Mouse (Mus musculus) hindbrain, postnatal 0 days (tissue): ENCODE data around the gene Spn. TPM values are rescaled to one million over a fixed set of nuclear protein-coding genes. Genes with fewer than 3 reads are reported as not detected.

Experiments
- ATAC-seq: fragments of 200-750 bp; cut with Nextera tagmentation; 2 replicates; pipeline ENCODE4 v1.8.0; 2017; ENCODE audit warnings: mild to moderate bottlenecking, moderate TSS enrichment, moderate library complexity
- DNase-seq: peaks from one replicate; pipeline ENCODE4 v3.0.0-alpha.2; 2015; ENCODE audit warnings: low spot score
- H3K27ac ChIP-seq: fragments of 300-500 bp; sonication (generic); 2 replicates; pipeline ENCODE4 v1.5.1; 2014; ENCODE audit warnings: mild to moderate bottlenecking
- H3K27me3 ChIP-seq: fragments of 300-500 bp; sonication (generic); 2 replicates; pipeline ENCODE4 v1.6.1; 2014; ENCODE audit warnings: low read length, mixed read lengths; ENCODE audit not compliant: insufficient read depth
- H3K36me3 ChIP-seq: fragments of 300-500 bp; sonication (generic); 2 replicates; pipeline ENCODE4 v1.6.1; 2014; ENCODE audit warnings: low read length, mixed read lengths; ENCODE audit not compliant: insufficient read depth
- H3K4me1 ChIP-seq: fragments of 300-500 bp; sonication (generic); 2 replicates; pipeline ENCODE4 v1.6.1; 2014; ENCODE audit warnings: antibody characterized with exemption, low read length, mixed read lengths; ENCODE audit not compliant: insufficient read depth
- H3K4me2 ChIP-seq: fragments of 300-500 bp; sonication (generic); 2 replicates; pipeline ENCODE4 v1.6.1; 2014; ENCODE audit warnings: low read depth, mild to moderate bottlenecking, low read length, moderate library complexity, mixed read lengths
- H3K4me3 ChIP-seq: fragments of 300-500 bp; sonication (generic); 2 replicates; pipeline ENCODE4 v1.5.1; 2014; ENCODE audit warnings: low read length
- H3K9ac ChIP-seq: fragments of 300-500 bp; sonication (generic); replicated peaks from 2 replicates; pipeline ENCODE4 v1.6.1; 2014; ENCODE audit warnings: mild to moderate bottlenecking, low read length, moderate library complexity, mixed read lengths
- H3K9me3 ChIP-seq: fragments of 300-500 bp; sonication (generic); 2 replicates; pipeline ENCODE4 v1.6.1; 2016; ENCODE audit warnings: low read length, mixed read lengths
- CTCF ChIP-seq: IDR thresholded peaks from 2 replicates; pipeline ENCODE4 v1.5.1; 2016; ENCODE audit warnings: antibody characterized with exemption, control low read depth, low read depth
- WGBS: fragments of 180-500 bp; shearing (Covaris S2); extraction: QIAGEN DNeasy Blood & Tissue Kit; methylation state at CpG from one replicate; pipeline ENCODE4 v1.1.7; 2014; 5-methylcytosine and 5-hydroxymethylcytosine counted together
- polyA plus RNA-seq: library from polyadenylated mRNA; unstranded; fragments of >200 nt; fragmentation: Nextera tagmentation; extraction: Ambion mirVana; gene quantifications from 2 replicates; pipeline ENCODE4 v1.2.1, GENCODE M21; 2015
- total RNA-seq: library from RNA; depleted of rRNA; stranded (reverse); fragments of >200 nt; gene quantifications from 2 replicates; pipeline ENCODE4 v1.2.3, GENCODE M21; 2014; rRNA removed

The Spn gene
- total and polyA plus RNA-seq, 2 experiments from 2014 or later: 0.09 to 0.21 TPM

GRCm38 (mm10) chr7:127083689-127084088, 53.9 kb downstream of the Spn start:
- no peak for TF ChIP-seq CTCF
- Histone ChIP-seq H3K9me3 (no peaks in the 10 kb centered on the region), H3K27me3 (no peaks in the 10 kb centered on the region), H3K4me2 (no peak overlapping the region), H3K36me3 (no peaks in the 10 kb centered on the region), H3K4me1 (no peaks in the 10 kb centered on the region), H3K27ac (no peak overlapping the region), H3K9ac (no peak overlapping the region), H3K4me3 (no peak overlapping the region)
- ATAC-seq: no peak
- DNase-seq: no peak
- WGBS: 91% methylated on average over 4 of the region's 4 CpGs

GRCm38 (mm10) chr7:127082995-127083394, 54.6 kb downstream of the Spn start:
- Histone ChIP-seq H3K27me3 (no peaks in the 10 kb centered on the region), H3K27ac (no peak overlapping the region), H3K4me1 (no peaks in the 10 kb centered on the region), H3K9me3 (no peaks in the 10 kb centered on the region), H3K4me3 (no peak overlapping the region), H3K4me2 (no peak overlapping the region), H3K9ac (no peak overlapping the region), H3K36me3 (no peaks in the 10 kb centered on the region)
- 61% methylated on average over 2 of the region's 2 CpGs for WGBS
- no peak for TF ChIP-seq CTCF
- DNase-seq (no peak), ATAC-seq (no peak)

GRCm38 (mm10) chr7:127082271-127082670, 55.4 kb downstream of the Spn start:
- TF ChIP-seq CTCF: no peak
- Histone ChIP-seq H3K9me3 (no peaks in the 10 kb centered on the region), H3K36me3 (no peaks in the 10 kb centered on the region), H3K27me3 (no peaks in the 10 kb centered on the region), H3K4me3 (no peak overlapping the region), H3K9ac (no peak overlapping the region), H3K4me2 (no peak overlapping the region), H3K4me1 (no peaks in the 10 kb centered on the region), H3K27ac (no peak overlapping the region)
- DNase-seq: no peak
- ATAC-seq: no peak
- 84% methylated on average over 8 of the region's 8 CpGs for WGBS

Other genes with a start within 250 kb of the Spn start
- 45.9 and 47.0 TPM in 2 replicates for gene Tmem219, start 214.9 kb downstream of the Spn start, total RNA-seq
- 35.1 and 39.1 TPM in 2 replicates for gene Tmem219, start 214.9 kb downstream of the Spn start, polyA plus RNA-seq
- 113 and 128 TPM in 2 replicates for gene Kctd13, start 208.9 kb downstream of the Spn start, total RNA-seq
- 124 and 129 TPM in 2 replicates for gene Kctd13, start 208.9 kb downstream of the Spn start, polyA plus RNA-seq
- 35.7 and 58.1 TPM in 2 replicates for gene Asphd1, start 188.2 kb downstream of the Spn start, total RNA-seq
- 15.9 and 16.0 TPM in 2 replicates for gene Asphd1, start 188.2 kb downstream of the Spn start, polyA plus RNA-seq
- gene Sez6l2, start 187.3 kb downstream of the Spn start, total RNA-seq: 253 and 282 TPM in 2 replicates
- 58.8 and 66.5 TPM in 2 replicates for gene Sez6l2, start 187.3 kb downstream of the Spn start, polyA plus RNA-seq
- 203 and 240 TPM in 2 replicates for gene Cdipt, start 161.9 kb downstream of the Spn start, total RNA-seq
- gene Cdipt, start 161.9 kb downstream of the Spn start, polyA plus RNA-seq: 146 and 150 TPM in 2 replicates
- gene Cdiptos, start 161.7 kb downstream of the Spn start, total RNA-seq: 0.31 TPM in 1 of 2 replicates, not detected in the other
- gene Cdiptos, start 161.7 kb downstream of the Spn start, polyA plus RNA-seq: 0.95 and 1.4 TPM in 2 replicates
- 6.5 and 6.9 TPM in 2 replicates for gene Mvp, start 123.2 kb downstream of the Spn start, total RNA-seq
- gene Mvp, start 123.2 kb downstream of the Spn start, polyA plus RNA-seq: 5.5 and 5.8 TPM in 2 replicates
- 1.2 TPM in 1 of 2 replicates, not detected in the other for gene Pagr1b, start 121.3 kb downstream of the Spn start, total RNA-seq
- gene Pagr1b, start 121.3 kb downstream of the Spn start, polyA plus RNA-seq: 0.49 and 1.5 TPM in 2 replicates
- gene Pagr1a, start 120.5 kb downstream of the Spn start, total RNA-seq: 11.1 and 30.3 TPM in 2 replicates
- gene Pagr1a, start 120.5 kb downstream of the Spn start, polyA plus RNA-seq: 31.2 and 48.6 TPM in 2 replicates
- gene Gm42742, start 116.7 kb downstream of the Spn start, total RNA-seq: 7.1 and 40.2 TPM in 2 replicates
- gene Gm42742, start 116.7 kb downstream of the Spn start, polyA plus RNA-seq: 47.7 and 60.2 TPM in 2 replicates
- gene Prrt2, start 116.6 kb downstream of the Spn start, total RNA-seq: 138 and 144 TPM in 2 replicates
- 79.0 and 99.9 TPM in 2 replicates for gene Prrt2, start 116.6 kb downstream of the Spn start, polyA plus RNA-seq
- gene Maz, start 110.8 kb downstream of the Spn start, total RNA-seq: 222 and 237 TPM in 2 replicates
- 69.3 and 70.5 TPM in 2 replicates for gene Maz, start 110.8 kb downstream of the Spn start, polyA plus RNA-seq
- gene Kif22, start 95.4 kb downstream of the Spn start, total RNA-seq: 8.1 and 9.1 TPM in 2 replicates
- gene Kif22, start 95.4 kb downstream of the Spn start, polyA plus RNA-seq: 24.5 and 29.3 TPM in 2 replicates
- gene Zg16, start 50.5 kb downstream of the Spn start, total RNA-seq: not detected in 2 replicates
- not detected in 2 replicates for gene Zg16, start 50.5 kb downstream of the Spn start, polyA plus RNA-seq
- 0.68 and 2.3 TPM in 2 replicates for gene AI467606, start 46.5 kb downstream of the Spn start, total RNA-seq
- 1.0 and 1.1 TPM in 2 replicates for gene AI467606, start 46.5 kb downstream of the Spn start, polyA plus RNA-seq
- gene Qprt, start 15.6 kb downstream of the Spn start, total RNA-seq: 1.0 and 2.0 TPM in 2 replicates
- gene Qprt, start 15.6 kb downstream of the Spn start, polyA plus RNA-seq: 1.7 and 1.8 TPM in 2 replicates
- 59.7 and 75.0 TPM in 2 replicates for gene Cd2bp2, start 58.2 kb upstream of the Spn start, total RNA-seq
- 57.0 and 62.3 TPM in 2 replicates for gene Cd2bp2, start 58.2 kb upstream of the Spn start, polyA plus RNA-seq
- gene Tbc1d10b, start 70.6 kb upstream of the Spn start, total RNA-seq: 68.6 and 69.4 TPM in 2 replicates
- 25.4 and 28.1 TPM in 2 replicates for gene Tbc1d10b, start 70.6 kb upstream of the Spn start, polyA plus RNA-seq
- 15.5 TPM in 1 of 2 replicates, not detected in the other for gene Mylpf, start 71.1 kb upstream of the Spn start, total RNA-seq
- 3.0 and 3.1 TPM in 2 replicates for gene Mylpf, start 71.1 kb upstream of the Spn start, polyA plus RNA-seq
- gene Zfp553, start 95.2 kb upstream of the Spn start, total RNA-seq: 41.0 and 43.3 TPM in 2 replicates
- gene Zfp553, start 95.2 kb upstream of the Spn start, polyA plus RNA-seq: 31.7 and 33.9 TPM in 2 replicates
- 4.6 and 5.0 TPM in 2 replicates for gene Sept1, start 95.3 kb upstream of the Spn start, total RNA-seq
- 3.8 and 5.2 TPM in 2 replicates for gene Sept1, start 95.3 kb upstream of the Spn start, polyA plus RNA-seq
- gene Zfp771, start 106.5 kb upstream of the Spn start, total RNA-seq: 101 and 108 TPM in 2 replicates
- 89.0 and 89.2 TPM in 2 replicates for gene Zfp771, start 106.5 kb upstream of the Spn start, polyA plus RNA-seq
- 94.1 and 102 TPM in 2 replicates for gene Dctpp1, start 122.9 kb upstream of the Spn start, total RNA-seq
- 112 and 119 TPM in 2 replicates for gene Dctpp1, start 122.9 kb upstream of the Spn start, polyA plus RNA-seq
- gene Sephs2, start 136.2 kb upstream of the Spn start, total RNA-seq: 80.3 and 83.2 TPM in 2 replicates
- 79.9 and 83.9 TPM in 2 replicates for gene Sephs2, start 136.2 kb upstream of the Spn start, polyA plus RNA-seq
- gene Itgal, start 158.4 kb upstream of the Spn start, total RNA-seq: 0.11 TPM in 1 of 2 replicates, not detected in the other
- 0.10 and 0.26 TPM in 2 replicates for gene Itgal, start 158.4 kb upstream of the Spn start, polyA plus RNA-seq
- 47.7 and 53.6 TPM in 2 replicates for gene Zfp768, start 207.8 kb upstream of the Spn start, total RNA-seq
- gene Zfp768, start 207.8 kb upstream of the Spn start, polyA plus RNA-seq: 13.4 and 15.7 TPM in 2 replicates
- 7.9 and 10.0 TPM in 2 replicates for gene Zfp747, start 238.2 kb upstream of the Spn start, total RNA-seq
- 4.0 and 4.5 TPM in 2 replicates for gene Zfp747, start 238.2 kb upstream of the Spn start, polyA plus RNA-seq
- gene 9130019O22Rik, start 249.3 kb upstream of the Spn start, total RNA-seq: 2.7 and 5.5 TPM in 2 replicates
- gene 9130019O22Rik, start 249.3 kb upstream of the Spn start, polyA plus RNA-seq: 1.2 and 1.8 TPM in 2 replicates